Mouse (Mus musculus) frontal cortex, adult (tissue): ENCODE measurements at regions not wholly inside any gene's neighbourhood (a gene's known extent, or its start where the extent isn't known, plus 50 kb on each side); places are given as distances from the start of the nearest gene placed in this dataset.
A peak's percentile ranks its signal among the peaks of the same experiment; 100 is the strongest.

Source experiments
- ATAC-seq: cut with Nextera tagmentation; 2 replicates; pipeline ENCODE4 v1.9.2; 2017; ENCODE audit warnings: mild to moderate bottlenecking, moderate library complexity, mixed read lengths; ENCODE audit not compliant: low TSS enrichment

DNA sequence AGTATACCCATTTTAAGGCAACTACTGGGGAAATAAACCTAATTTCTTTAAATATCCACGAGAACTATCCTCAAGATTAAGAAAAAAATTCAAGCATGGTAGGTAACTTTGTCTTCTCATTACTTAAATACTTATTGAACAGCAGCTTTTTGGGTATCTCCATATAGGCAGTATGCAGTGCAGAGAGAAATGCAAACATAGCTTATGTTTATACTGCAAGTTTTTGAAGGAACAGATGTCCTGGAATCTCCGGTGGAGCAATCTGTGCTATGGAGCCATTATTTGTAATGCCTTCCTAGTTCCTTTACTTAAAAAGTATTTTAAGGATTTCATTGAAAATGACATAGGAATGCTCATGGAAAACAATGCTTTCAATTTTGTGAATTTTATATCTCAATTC, 91.7 kb upstream of the Adgrb3 start:
- peak; percentile 64; the same call in 1 of the 2 replicates for ATAC-seq

DNA sequence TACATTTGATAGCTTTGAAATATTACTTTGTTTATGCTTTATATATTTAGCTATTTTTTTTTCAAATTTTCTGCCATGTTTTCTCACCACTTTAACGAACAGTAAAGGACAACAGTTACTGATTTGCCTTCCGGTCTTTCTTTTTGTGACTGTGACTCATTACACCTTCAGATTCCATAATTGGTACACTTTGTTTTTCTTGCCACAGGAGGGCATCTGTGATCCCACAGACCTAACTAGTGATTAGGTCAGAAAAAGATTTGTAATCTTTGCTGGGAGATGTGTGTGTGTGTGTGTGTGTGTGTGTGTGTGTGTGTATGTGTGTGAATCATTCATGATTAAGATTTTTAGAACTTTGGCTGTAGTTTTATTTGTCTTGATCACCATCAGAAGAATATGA, 64.7 kb upstream of the Adgrb3 start:
- no peak for ATAC-seq

DNA sequence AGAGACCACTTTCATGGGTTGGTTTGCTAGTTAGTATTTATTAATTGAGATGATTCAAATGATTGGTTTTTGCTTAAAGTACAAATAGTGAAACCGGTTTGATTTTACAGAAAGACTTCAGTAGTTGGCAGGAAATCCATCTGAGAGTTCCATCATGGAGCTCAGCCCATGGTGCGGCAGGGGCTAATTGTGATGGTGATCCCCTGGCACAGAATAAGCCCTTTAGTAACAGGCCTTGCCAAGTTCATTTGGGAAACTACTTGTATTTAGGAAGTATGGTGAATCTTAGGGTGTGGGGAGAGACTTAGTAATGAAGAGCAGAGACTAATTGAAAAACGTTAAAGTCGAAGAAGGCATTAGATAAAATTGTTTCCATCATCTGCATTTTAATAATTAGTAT, 63.5 kb upstream of the Adgrb3 start:
- ATAC-seq: no peak

DNA sequence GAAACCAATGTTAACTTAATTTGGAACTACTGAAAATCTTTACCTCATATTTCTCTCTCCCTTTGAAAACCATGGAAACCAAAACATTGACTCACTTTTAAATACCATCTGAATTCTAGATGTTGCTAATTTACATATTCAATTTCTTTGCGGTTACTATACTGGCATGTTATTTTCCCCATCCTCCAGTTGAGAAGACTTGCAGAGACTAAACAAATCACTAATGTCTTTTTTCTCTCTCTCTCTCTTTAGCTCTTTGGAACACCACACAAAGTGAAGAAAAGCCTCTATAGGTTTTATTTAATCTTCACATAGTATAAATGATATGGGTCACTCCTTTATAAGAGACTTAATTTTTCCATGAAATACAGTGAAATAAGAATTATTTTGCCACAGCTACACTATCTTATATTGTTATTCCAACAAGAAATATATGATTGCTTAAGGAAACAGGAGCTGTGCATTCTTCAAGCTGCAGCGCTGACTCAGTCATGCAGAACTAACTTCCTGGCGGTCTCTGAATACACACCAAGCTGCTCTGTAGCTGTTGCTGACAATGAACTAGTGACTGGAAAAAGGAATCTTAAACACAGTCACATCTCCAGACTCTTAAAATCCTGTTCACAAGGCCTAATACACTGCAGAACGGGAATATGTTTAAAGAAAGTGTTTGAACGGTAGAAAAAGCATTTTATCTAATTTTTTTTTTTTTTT, 62.7 kb upstream of the Adgrb3 start:
- ATAC-seq: peak; percentile 74

DNA sequence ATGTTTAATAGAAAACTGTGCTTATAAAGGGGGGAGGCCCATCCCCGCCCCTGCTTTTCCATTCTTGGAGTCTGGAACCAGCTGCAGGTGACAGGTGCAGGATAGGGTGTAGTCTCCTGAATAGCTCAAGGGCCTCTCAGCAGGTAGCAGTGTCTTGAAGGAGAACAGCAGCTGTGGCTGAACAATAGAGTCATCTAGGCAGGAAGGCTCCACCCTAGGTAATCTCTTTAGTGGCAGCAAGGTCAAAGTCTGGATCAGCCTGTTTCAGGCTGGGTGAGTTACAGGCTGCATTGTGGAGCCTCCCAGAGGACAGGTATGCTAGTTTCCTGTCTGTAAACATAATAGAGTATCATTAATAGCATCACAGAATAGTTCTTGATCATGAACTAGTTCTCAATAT, 58.5 kb upstream of the Adgrb3 start:
- no peak for ATAC-seq

DNA sequence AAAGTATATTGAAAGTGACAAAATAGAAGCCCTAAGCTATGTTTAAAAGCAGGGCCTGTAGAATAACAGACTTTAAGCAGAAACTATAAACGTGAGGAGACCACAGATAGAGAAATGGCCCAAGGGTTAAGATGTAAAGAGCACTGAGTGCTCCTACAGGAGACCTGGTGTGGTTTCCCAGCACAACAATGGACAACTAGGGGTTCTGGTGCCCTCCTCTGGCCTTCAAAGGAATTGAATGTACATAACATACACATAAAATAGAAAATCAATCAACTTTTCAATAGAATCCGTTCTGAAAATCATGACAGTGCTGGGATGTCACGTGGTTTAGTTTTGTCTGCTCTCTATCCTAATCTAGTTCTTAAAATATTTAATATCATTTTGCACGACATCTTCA, 55.5 kb upstream of the Adgrb3 start:
- ATAC-seq: no peak
